Mouse (Mus musculus) G1E (cell line): ENCODE measurements around the gene Kif26a. TPM values are rescaled to one million over a fixed set of nuclear protein-coding genes. Genes with fewer than 3 reads are reported as not detected.

Experiments used
- ATAC-seq: 2 replicates; pipeline ENCODE4 v1.8.0; 2016; ENCODE audit warnings: mild to moderate bottlenecking; ENCODE audit not compliant: insufficient number of reproducible peaks, poor library complexity, low FRiP score, severe bottlenecking; ENCODE audit errors: extremely low read depth
- DNase-seq: peaks from one replicate; pipeline ENCODE4 v3.0.0; 2012; ENCODE audit warnings: low spot score
- H3K27me3 ChIP-seq: 2 replicates; pipeline ENCODE4 v1.6.1; 2012; ENCODE audit warnings: mild to moderate bottlenecking, low read length, inconsistent platforms; ENCODE audit not compliant: insufficient read depth
- H3K36me3 ChIP-seq: replicated peaks from 2 replicates; pipeline ENCODE3; 2012; ENCODE audit warnings: mild to moderate bottlenecking, inconsistent platforms
- H3K4me1 ChIP-seq: 2 replicates; pipeline ENCODE4 v1.6.1; 2012; ENCODE audit warnings: low read depth, low read length, inconsistent platforms, mixed read lengths; ENCODE audit not compliant: insufficient read depth
- H3K4me3 ChIP-seq: 2 replicates; pipeline ENCODE4 v1.5.1; 2012; ENCODE audit warnings: low read depth, mild to moderate bottlenecking, inconsistent platforms, low read length, moderate library complexity, mixed read lengths
- H3K9me3 ChIP-seq: replicated peaks from 2 replicates; pipeline ENCODE4 v1.6.1; 2012; ENCODE audit warnings: inconsistent platforms
- CTCF ChIP-seq: IDR thresholded peaks from 2 replicates; pipeline ENCODE4 v1.5.1; 2012; ENCODE audit warnings: low read depth, low read length, inconsistent platforms, mixed read lengths
- GATA1 ChIP-seq: IDR thresholded peaks from 2 replicates; pipeline ENCODE4 v1.6.1; 2012; ENCODE audit warnings: borderline replicate concordance, low read length, inconsistent platforms, mixed read lengths
- GATA2 ChIP-seq: IDR thresholded peaks from 2 replicates; pipeline ENCODE4 v1.6.1; 2012; ENCODE audit warnings: low read depth, low read length, inconsistent platforms, borderline replicate concordance
- POLR2AphosphoS5 ChIP-seq: IDR thresholded peaks from 2 replicates; pipeline ENCODE4 v1.6.1; 2012; ENCODE audit warnings: low read depth, low read length, inconsistent platforms; ENCODE audit not compliant: insufficient replicate concordance
- TAL1 ChIP-seq: conservative IDR thresholded peaks from 2 replicates; pipeline ENCODE4 v1.6.1; 2012; ENCODE audit warnings: low read depth, low read length, inconsistent platforms, mixed read lengths
- polyA plus RNA-seq: library from polyadenylated mRNA; stranded (reverse); fragments of >175 nt; gene quantifications from 2 replicates; pipeline ENCODE4 v1.2.3, GENCODE M21; 2012
- total RNA-seq, 2 experiments: library from RNA; stranded (forward) in 1 of 2; stranded (reverse) in 1 of 2; fragments of 200-1000 nt in 1 of 2; fragments of >200 nt in 1 of 2; fragmentation: Nextera tagmentation in 1 of 2; gene quantifications; 2 replicates each; pipeline ENCODE4 v1.2.3; 2014 to 2017

The Kif26a gene
- total and polyA plus RNA-seq, 3 experiments = not detected

GRCm38 (mm10) chr12:112182609-112182955, 36.6 kb downstream of the Kif26a start:
- Histone ChIP-seq H3K27me3 (peaks cover 13% of the 10 kb centered on the region; the same call in 1 of the 2 replicates), H3K9me3 (peaks cover 7% of the 10 kb centered on the region), H3K4me1 (no peaks in the 10 kb centered on the region; the same call in 1 of the 2 replicates), H3K4me3 (no peak overlapping the region), H3K36me3 (no peaks in the 10 kb centered on the region)
- TF ChIP-seq POLR2AphosphoS5 = no peak
- TF ChIP-seq GATA1 = no peak
- no peak for TF ChIP-seq TAL1
- TF ChIP-seq GATA2 = no peak
- TF ChIP-seq CTCF = no peak
- ATAC-seq (no peak), DNase-seq (no peak)

DNA sequence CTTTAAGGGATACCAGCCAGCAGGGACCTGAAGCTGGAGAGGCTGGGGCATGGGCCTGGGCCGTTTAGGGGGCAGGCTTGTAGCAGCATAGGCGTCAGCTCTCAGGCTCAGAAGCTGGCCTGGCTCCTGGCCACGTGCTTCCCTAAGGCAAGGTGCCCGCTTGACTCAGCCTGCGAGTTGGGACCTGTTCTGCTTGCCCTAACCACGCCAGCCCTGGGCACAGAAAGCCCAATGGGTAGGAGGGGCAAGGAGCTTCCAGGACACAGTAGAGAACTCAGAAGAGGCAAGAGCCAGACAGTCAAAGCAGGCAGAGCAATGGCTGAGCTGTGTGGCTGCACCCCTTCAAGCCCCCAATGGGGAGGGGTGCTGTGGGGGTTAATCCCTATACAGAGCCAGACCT, 37.7 kb downstream of the Kif26a start:
- TF ChIP-seq TAL1 = no peak
- TF ChIP-seq POLR2AphosphoS5 = no peak
- TF ChIP-seq GATA2 = no peak
- no peak for TF ChIP-seq CTCF
- TF ChIP-seq GATA1 = no peak
- DNase-seq (no peak), ATAC-seq (no peak; the same call in 1 of the 2 replicates)
- no peaks in the 10 kb centered on the region for H3K36me3 ChIP-seq
- H3K27me3 ChIP-seq = peaks cover 14% of the 10 kb centered on the region; the same call in 1 of the 2 replicates
- no peaks in the 10 kb centered on the region for H3K9me3 ChIP-seq
- H3K4me1 ChIP-seq = no peaks in the 10 kb centered on the region
- no peak overlapping the region for H3K4me3 ChIP-seq

DNA sequence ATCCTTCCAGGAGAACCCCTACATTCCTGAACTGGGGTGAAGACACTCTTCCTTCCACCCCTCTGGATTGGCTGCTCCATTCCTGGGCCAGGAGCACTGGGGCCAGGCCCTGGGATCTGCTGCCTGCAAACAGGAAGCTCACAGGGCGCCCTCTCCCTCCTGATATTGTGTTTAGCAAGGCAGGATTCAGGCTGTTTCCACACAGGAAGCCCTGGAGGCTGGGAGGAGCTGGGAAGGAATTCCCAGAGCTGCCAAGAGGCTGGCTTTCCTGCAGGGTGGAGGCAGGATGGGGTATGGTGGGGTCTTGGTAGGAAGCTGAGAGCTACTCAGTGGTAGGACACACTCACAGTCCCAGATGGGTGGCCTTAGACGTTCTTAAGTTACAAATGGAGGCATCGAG, 38.4 kb downstream of the Kif26a start:
- ATAC-seq (no peak), DNase-seq (no peak)
- Histone ChIP-seq H3K9me3 (no peaks in the 10 kb centered on the region), H3K36me3 (no peaks in the 10 kb centered on the region), H3K4me3 (no peak overlapping the region), H3K27me3 (peaks cover 14% of the 10 kb centered on the region; the same call in 1 of the 2 replicates), H3K4me1 (no peaks in the 10 kb centered on the region)
- TF ChIP-seq GATA1 = no peak
- TF ChIP-seq TAL1 = no peak
- TF ChIP-seq GATA2 = no peak
- no peak for TF ChIP-seq POLR2AphosphoS5
- TF ChIP-seq CTCF = no peak

- ATAC-seq = no peak
- H3K4me1 ChIP-seq = no peaks in the 10 kb centered on the region
- H3K9me3 ChIP-seq = no peaks in the 10 kb centered on the region
- H3K36me3 ChIP-seq = no peaks in the 10 kb centered on the region
- TF ChIP-seq GATA1 (no peak), CTCF (no peak), GATA2 (no peak), TAL1 (no peak), POLR2AphosphoS5 (no peak)
- DNase-seq = no peak
- H3K27me3 ChIP-seq = peaks cover 14% of the 10 kb centered on the region; the same call in 1 of the 2 replicates
- no peak overlapping the region for H3K4me3 ChIP-seq
Measured at GRCm38 (mm10) chr12:112186899-112187298, 40.9 kb downstream of the Kif26a start.

DNA sequence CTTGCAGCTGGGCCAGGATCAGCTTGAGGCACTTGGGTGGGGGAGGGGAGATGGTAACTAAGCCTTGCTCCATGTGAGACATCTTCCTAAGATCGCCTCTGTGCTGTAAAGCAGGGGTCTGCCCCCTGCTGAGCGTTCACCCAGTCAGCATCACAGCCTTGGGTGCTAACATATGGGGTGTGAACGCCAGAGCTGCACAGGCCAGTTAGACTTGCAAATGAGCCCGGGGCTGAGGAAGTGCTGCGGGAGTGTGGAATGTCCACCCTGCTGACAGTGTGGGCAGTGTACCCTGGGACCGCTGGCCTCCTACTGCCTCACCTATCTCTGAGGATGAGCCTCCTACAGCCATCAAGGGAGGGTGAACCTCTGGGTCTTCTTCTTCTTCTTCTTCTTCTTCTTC, 45.7 kb downstream of the Kif26a start:
- Histone ChIP-seq H3K36me3 (no peaks in the 10 kb centered on the region), H3K4me1 (no peaks in the 10 kb centered on the region), H3K4me3 (no peak overlapping the region), H3K9me3 (no peaks in the 10 kb centered on the region), H3K27me3 (peaks cover 7% of the 10 kb centered on the region; the same call in 1 of the 2 replicates)
- no peak for ATAC-seq
- DNase-seq = no peak
- no peak for TF ChIP-seq TAL1
- TF ChIP-seq POLR2AphosphoS5 = no peak
- TF ChIP-seq GATA2 = no peak
- TF ChIP-seq CTCF = no peak
- TF ChIP-seq GATA1 = no peak

GRCm38 (mm10) chr12:112195019-112195418, 49.0 kb downstream of the Kif26a start:
- TF ChIP-seq GATA1 = no peak
- no peak for TF ChIP-seq POLR2AphosphoS5
- no peak for TF ChIP-seq TAL1
- TF ChIP-seq GATA2 = no peak
- no peak for TF ChIP-seq CTCF
- Histone ChIP-seq H3K27me3 (peaks cover 6% of the 10 kb centered on the region; the same call in 1 of the 2 replicates), H3K4me3 (no peak overlapping the region), H3K9me3 (no peaks in the 10 kb centered on the region), H3K36me3 (no peaks in the 10 kb centered on the region), H3K4me1 (no peaks in the 10 kb centered on the region)
- no peak for DNase-seq
- ATAC-seq = no peak

DNA sequence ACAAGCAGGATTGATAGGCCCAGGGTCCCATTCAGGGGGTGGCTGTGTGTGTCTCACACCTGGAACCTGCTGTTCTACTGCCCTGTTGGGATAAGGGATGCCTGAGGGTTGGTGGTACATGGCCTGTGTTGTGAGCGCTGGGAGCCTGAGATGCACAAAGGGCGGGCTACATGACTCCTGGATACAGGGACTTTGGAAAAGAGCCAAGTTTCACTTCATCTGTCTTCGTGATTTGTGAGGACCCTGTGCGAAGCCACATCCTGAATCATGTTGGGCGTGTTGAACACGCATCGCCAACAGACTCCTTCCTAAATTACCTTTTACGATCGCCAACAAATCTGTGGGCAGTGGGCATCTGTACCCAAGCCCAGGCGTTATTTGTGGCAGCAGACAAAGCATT, 50.6 kb downstream of the Kif26a start:
- peaks cover 9% of the 10 kb centered on the region; the same call in 1 of the 2 replicates for H3K27me3 ChIP-seq
- no peaks in the 10 kb centered on the region for H3K9me3 ChIP-seq

More for the DNA sequence above, 50.6 kb downstream of the Kif26a start:
- Histone ChIP-seq H3K36me3 (no peaks in the 10 kb centered on the region), H3K4me3 (no peak overlapping the region), H3K4me1 (no peaks in the 10 kb centered on the region)
- DNase-seq (no peak), ATAC-seq (no peak)
- no peak for TF ChIP-seq TAL1
- no peak for TF ChIP-seq CTCF
- no peak for TF ChIP-seq GATA1
- no peak for TF ChIP-seq POLR2AphosphoS5
- TF ChIP-seq GATA2 = no peak
